Mouse (Mus musculus) liver, embryonic 11.5 days (tissue): ENCODE data around the gene Lbp. TPM values are rescaled to one million over a fixed set of nuclear protein-coding genes. Genes with fewer than 3 reads are reported as not detected.

Experiments
- ATAC-seq: fragments of 200-750 bp; cut with Nextera tagmentation; replicated peaks from 2 replicates; pipeline ENCODE4 v1.8.0; 2017; ENCODE audit warnings: moderate number of reproducible peaks, mild to moderate bottlenecking, moderate TSS enrichment, moderate library complexity; ENCODE audit not compliant: low FRiP score
- DNase-seq: peaks from one replicate; pipeline ENCODE4 v3.0.0-alpha.2; 2017; ENCODE audit warnings: low spot score
- H3K27ac ChIP-seq: fragments of 300-500 bp; sonication (generic); 2 replicates; pipeline ENCODE4 v1.5.1; 2014; ENCODE audit warnings: mild to moderate bottlenecking, low read depth, low read length, control low read depth
- H3K27me3 ChIP-seq: fragments of 300-500 bp; sonication (generic); replicated peaks from 2 replicates; pipeline ENCODE4 v1.6.1; 2014; ENCODE audit warnings: low read length, mixed read lengths; ENCODE audit not compliant: control insufficient read depth, insufficient read depth
- H3K36me3 ChIP-seq: fragments of 300-500 bp; sonication (generic); 2 replicates; pipeline ENCODE4 v1.6.1; 2014; ENCODE audit warnings: mild to moderate bottlenecking, low read length, moderate library complexity, mixed read lengths; ENCODE audit not compliant: control insufficient read depth, insufficient read depth
- H3K4me1 ChIP-seq: fragments of 300-500 bp; sonication (generic); replicated peaks from 2 replicates; pipeline ENCODE4 v1.6.1; 2014; ENCODE audit warnings: low read length, mixed read lengths; ENCODE audit not compliant: control insufficient read depth, insufficient read depth
- H3K4me2 ChIP-seq: fragments of 300-500 bp; sonication (generic); 2 replicates; pipeline ENCODE4 v1.6.1; 2014; ENCODE audit warnings: mild to moderate bottlenecking, control low read depth, moderate library complexity
- H3K4me3 ChIP-seq: fragments of 300-500 bp; sonication (generic); 2 replicates; pipeline ENCODE4 v1.5.1; 2014; ENCODE audit warnings: low read depth, low read length, control low read depth
- H3K9ac ChIP-seq: fragments of 300-500 bp; sonication (generic); 2 replicates; pipeline ENCODE4 v1.6.1; 2014; ENCODE audit warnings: low read depth, low read length, control low read depth
- H3K9me3 ChIP-seq: fragments of 300-500 bp; sonication (generic); 2 replicates; pipeline ENCODE4 v1.6.1; 2016; ENCODE audit warnings: low read length, inconsistent platforms, mixed read lengths; ENCODE audit not compliant: control insufficient read depth
- WGBS: fragments of 180-500 bp; shearing (Covaris S2); extraction: QIAGEN DNeasy Blood & Tissue Kit; methylation state at CpG from one replicate; pipeline ENCODE4 v1.1.7; 2014; 5-methylcytosine and 5-hydroxymethylcytosine counted together
- polyA plus RNA-seq: library from polyadenylated mRNA; unstranded; fragments of >200 nt; fragmentation: Nextera tagmentation; extraction: Ambion mirVana; gene quantifications from 2 replicates; pipeline ENCODE4 v1.2.1, GENCODE M21; 2014

The Lbp gene
- 12.9 and 13.7 TPM in 2 replicates for polyA plus RNA-seq

- DNase-seq (peak; percentile 68), ATAC-seq (peak; percentile 78)
- no peaks in the 10 kb centered on the region for H3K27me3 ChIP-seq
- WGBS: 35% methylated on average over 13 of the region's 13 CpGs
- no peak within 1 kb of the TSS for H3K9ac ChIP-seq
- H3K4me2 ChIP-seq: peak within 1 kb of the TSS; percentile 49
- peaks cover 9% of the 10 kb centered on the region for H3K4me1 ChIP-seq
- peak within 1 kb of the TSS; percentile 21 for H3K4me3 ChIP-seq
- no peaks in the 10 kb centered on the region for H3K36me3 ChIP-seq
- no peaks in the 10 kb centered on the region for H3K9me3 ChIP-seq
- peak within 1 kb of the TSS; percentile 67; the same call in 1 of the 2 replicates for H3K27ac ChIP-seq
Measured at GRCm38 (mm10) chr2:158305948-158306695, at the start of gene Lbp. Gene Lbp, plus strand, starts transcription at chr2:158306493.

- Histone ChIP-seq H3K4me3 (no peak overlapping the region), H3K9ac (no peak overlapping the region), H3K9me3 (no peaks in the 10 kb centered on the region), H3K4me2 (no peak overlapping the region), H3K4me1 (no peaks in the 10 kb centered on the region; the same call in 1 of the 2 replicates), H3K36me3 (no peaks in the 10 kb centered on the region), H3K27me3 (no peaks in the 10 kb centered on the region), H3K27ac (no peak overlapping the region)
- no peak for ATAC-seq
- 14% methylated on average over 5 of the region's 5 CpGs for WGBS
- DNase-seq: no peak
Measured at GRCm38 (mm10) chr2:158256894-158257293, 49.4 kb upstream of the Lbp start.

- no peaks in the 10 kb centered on the region; the same call in 1 of the 2 replicates for H3K4me1 ChIP-seq
- H3K36me3 ChIP-seq: no peaks in the 10 kb centered on the region
- no peaks in the 10 kb centered on the region for H3K9me3 ChIP-seq
- no peak within 1 kb of the TSS for H3K4me2 ChIP-seq
- H3K9ac ChIP-seq: no peak within 1 kb of the TSS
- no peaks in the 10 kb centered on the region for H3K27me3 ChIP-seq
- no peak within 1 kb of the TSS for H3K4me3 ChIP-seq
- ATAC-seq: no peak
- WGBS: 37% methylated on average over 18 of the region's 18 CpGs
- no peak for DNase-seq
- H3K27ac ChIP-seq: no peak within 1 kb of the TSS
Measured at GRCm38 (mm10) chr2:158258005-158258418, 48.3 kb upstream of the Lbp start, which contains the start of gene Bpi. Gene Bpi, plus strand, starts transcription at chr2:158258094.

- Histone ChIP-seq H3K27me3 (no peaks in the 10 kb centered on the region), H3K4me3 (no peak overlapping the region), H3K36me3 (no peaks in the 10 kb centered on the region), H3K9ac (no peak overlapping the region), H3K4me1 (no peaks in the 10 kb centered on the region; the same call in 1 of the 2 replicates), H3K9me3 (no peaks in the 10 kb centered on the region), H3K4me2 (no peak overlapping the region), H3K27ac (no peak overlapping the region)
- 0 out of 2 replicates have a peak, but pooled peaks have one; percentile 23 for ATAC-seq
- 6% methylated on average over 12 of the region's 12 CpGs for WGBS
- peak; percentile 71 for DNase-seq
Measured at GRCm38 (mm10) chr2:158258781-158259180, 47.5 kb upstream of the Lbp start.

- Histone ChIP-seq H3K4me1 (no peaks in the 10 kb centered on the region; the same call in 1 of the 2 replicates), H3K9me3 (no peaks in the 10 kb centered on the region), H3K36me3 (no peaks in the 10 kb centered on the region), H3K9ac (no peak overlapping the region), H3K27me3 (no peaks in the 10 kb centered on the region), H3K4me3 (no peak overlapping the region), H3K4me2 (no peak overlapping the region), H3K27ac (no peak overlapping the region)
- no peak for DNase-seq
- ATAC-seq: no peak
- 71% methylated on average over 8 of the region's 8 CpGs for WGBS
Measured at GRCm38 (mm10) chr2:158259498-158259897, 46.8 kb upstream of the Lbp start.

- ATAC-seq (no peak), DNase-seq (no peak)
- no peak overlapping the region for H3K27ac ChIP-seq
- WGBS: 72% methylated on average over 3 of the region's 3 CpGs
- no peaks in the 10 kb centered on the region for H3K27me3 ChIP-seq
- H3K4me3 ChIP-seq: no peak overlapping the region
- H3K4me2 ChIP-seq: no peak overlapping the region
- no peaks in the 10 kb centered on the region for H3K9me3 ChIP-seq
- no peaks in the 10 kb centered on the region for H3K4me1 ChIP-seq
- no peak overlapping the region for H3K9ac ChIP-seq
- H3K36me3 ChIP-seq: no peaks in the 10 kb centered on the region
Measured at GRCm38 (mm10) chr2:158264877-158265276, 41.4 kb upstream of the Lbp start.

- Histone ChIP-seq H3K9me3 (no peaks in the 10 kb centered on the region), H3K4me1 (no peaks in the 10 kb centered on the region), H3K9ac (no peak overlapping the region), H3K36me3 (no peaks in the 10 kb centered on the region), H3K4me3 (no peak overlapping the region), H3K27me3 (no peaks in the 10 kb centered on the region), H3K27ac (no peak overlapping the region), H3K4me2 (no peak overlapping the region)
- ATAC-seq (no peak), DNase-seq (no peak)
- WGBS: 73% methylated on average over 8 of the region's 8 CpGs
Measured at GRCm38 (mm10) chr2:158270017-158270416, 36.3 kb upstream of the Lbp start.

- Histone ChIP-seq H3K27me3 (no peaks in the 10 kb centered on the region), H3K36me3 (no peaks in the 10 kb centered on the region), H3K9ac (no peak overlapping the region), H3K9me3 (no peaks in the 10 kb centered on the region), H3K27ac (no peak overlapping the region), H3K4me2 (no peak overlapping the region), H3K4me3 (no peak overlapping the region), H3K4me1 (no peaks in the 10 kb centered on the region)
- DNase-seq: no peak
- no peak for ATAC-seq
- 43% methylated on average over 2 of the region's 2 CpGs for WGBS
Measured at GRCm38 (mm10) chr2:158273646-158274045, 32.6 kb upstream of the Lbp start.

GRCm38 (mm10) chr2:158275349-158275748 lies 30.9 kb upstream of the Lbp start:
- H3K9me3 ChIP-seq: no peaks in the 10 kb centered on the region
- H3K27me3 ChIP-seq: no peaks in the 10 kb centered on the region
- no peak overlapping the region for H3K27ac ChIP-seq
- no peak overlapping the region for H3K4me3 ChIP-seq
- ATAC-seq (no peak), DNase-seq (no peak)
- no peak overlapping the region for H3K9ac ChIP-seq
- no peaks in the 10 kb centered on the region for H3K4me1 ChIP-seq
- H3K4me2 ChIP-seq: no peak overlapping the region
- WGBS: 87% methylated on average over 3 of the region's 3 CpGs
- H3K36me3 ChIP-seq: no peaks in the 10 kb centered on the region
